Mouse (Mus musculus) lung, adult 2 months (tissue): ENCODE measurements around the gene Slc25a33.

ENCODE experiments used
- CTCF ChIP-seq: fragments of 200-500 bp; IDR thresholded peaks from 2 replicates; pipeline ENCODE4 v1.5.1; 2011; ENCODE audit warnings: mild to moderate bottlenecking, low read length, control low read depth; ENCODE audit not compliant: insufficient read depth
- POLR2A ChIP-seq: fragments of 200-500 bp; IDR thresholded peaks from 2 replicates; pipeline ENCODE4 v1.6.1; 2011; ENCODE audit warnings: low read depth, mild to moderate bottlenecking, control low read depth, low read length, borderline replicate concordance; ENCODE audit errors: extremely low read depth

- no peak for TF ChIP-seq CTCF
- no peak for TF ChIP-seq POLR2A
Observed at GRCm38 (mm10) chr4:149782975-149783374, 8.9 kb upstream of the Slc25a33 start.
